Mouse (Mus musculus) gastrocnemius, adult 8-10 months (tissue): ENCODE data around the gene Gm10330. TPM values are rescaled to one million over a fixed set of nuclear protein-coding genes. Genes with fewer than 3 reads are reported as not detected.
"Not testable (repeated sequence)": the region's sequence is repeated elsewhere in the genome, so short reads cannot be mapped to it uniquely, and the experiment has no call there.

Experiments used
- DNase-seq, 2 experiments: peaks; one replicate each; pipeline ENCODE4 v3.0.0; 2022; ENCODE audit warnings: low spot score in 2 of 2
- total RNA-seq, 4 experiments: library from RNA; stranded (reverse); gene quantifications; 2 replicates each; pipeline ENCODE4 v1.2.4; 2022

Gene Gm10330
- not detected for total RNA-seq

DNA sequence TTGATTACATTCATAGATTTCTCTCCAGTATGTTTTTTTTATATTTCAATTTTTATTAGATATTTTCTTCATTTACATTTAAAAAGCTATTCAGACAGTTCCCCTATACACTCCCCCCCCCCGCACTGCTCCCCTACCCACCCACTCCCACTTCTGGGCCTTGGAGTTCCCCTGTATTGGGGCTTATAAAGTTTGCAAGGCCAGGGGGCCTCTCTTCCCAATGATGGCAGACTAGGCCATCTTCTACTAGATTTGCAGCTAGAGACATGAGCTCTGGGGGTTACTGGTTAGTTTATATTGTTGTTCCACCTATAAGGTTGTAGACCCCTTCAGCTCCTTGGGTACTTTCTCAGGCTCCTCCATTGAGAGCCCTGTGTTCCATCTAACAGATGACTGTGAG is at the start of gene Gm10330:
Gm10330 (minus strand) TSS at position 101 of the 400 bp plus-strand sequence.
- DNase-seq = not testable (repeated sequence)

DNA sequence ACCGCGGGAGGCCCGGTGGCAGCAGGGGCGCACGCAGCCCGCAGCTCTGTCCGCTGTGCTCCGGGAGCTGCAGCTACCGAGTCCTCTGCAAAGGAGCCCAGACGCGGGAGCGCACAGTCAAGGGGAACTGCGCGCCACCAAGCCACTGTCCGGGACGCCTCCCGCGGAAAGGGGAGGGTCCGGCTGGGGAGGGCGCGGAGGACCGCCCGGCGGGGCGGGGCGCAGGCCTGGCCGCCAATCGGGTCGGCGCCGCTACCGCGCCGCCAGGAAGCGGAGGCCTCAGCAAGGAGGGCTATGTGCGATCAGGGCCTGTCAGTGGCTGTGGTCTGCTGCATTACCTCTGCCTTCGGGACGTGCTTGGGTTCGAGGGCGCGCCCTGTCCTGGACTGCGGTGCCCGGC is 20.7 kb upstream of the Gm10330 start:
- not testable (repeated sequence) for DNase-seq

GRCm38 (mm10) chr12:23800366-23800765 is 20.3 kb upstream of the Gm10330 start:
- not testable (repeated sequence) for DNase-seq
